Mouse (Mus musculus): Measurements from ENCODE around the gene Rtn4rl2.

The Rtn4rl2 gene

GRCm38 (mm10) chr2:84843654-84844053 is 42.9 kb downstream of the Rtn4rl2 start:
- no peak for DNase-seq (ENCODE audit: low spot score)

- DNase-seq (ENCODE audit: low spot score) = no peak
Measured at GRCm38 (mm10) chr2:84841905-84842304, 44.6 kb downstream of the Rtn4rl2 start.

- DNase-seq (ENCODE audit: low spot score) = no peak
Measured at GRCm38 (mm10) chr2:84840748-84841563, 45.6 kb downstream of the Rtn4rl2 start.

- DNase-seq (ENCODE audit: low spot score) = peak; percentile 28
Measured at GRCm38 (mm10) chr2:84840016-84840747, 46.3 kb downstream of the Rtn4rl2 start.

GRCm38 (mm10) chr2:84838993-84839980 is 47.2 kb downstream of the Rtn4rl2 start:
- no peak for DNase-seq (ENCODE audit: low spot score)

- no peak for DNase-seq (ENCODE audit: low spot score)
Measured at GRCm38 (mm10) chr2:84838593-84838949, 47.9 kb downstream of the Rtn4rl2 start, which contains the start of gene Slc43a1. Slc43a1 (plus strand) TSS chr2:84838850.

GRCm38 (mm10) chr2:84837817-84838592 is 48.5 kb downstream of the Rtn4rl2 start:
- peak; percentile 14 for DNase-seq (ENCODE audit: low spot score)

GRCm38 (mm10) chr2:84837107-84837506 is 49.4 kb downstream of the Rtn4rl2 start:
- DNase-seq (ENCODE audit: low spot score) = no peak

- DNase-seq (ENCODE audit: low spot score) = peak; percentile 75
Measured at GRCm38 (mm10) chr2:84831666-84832391, 54.7 kb downstream of the Rtn4rl2 start.

GRCm38 (mm10) chr2:84827283-84827920 is 59.1 kb downstream of the Rtn4rl2 start:
- DNase-seq (ENCODE audit: low spot score) = no peak

GRCm38 (mm10) chr2:84826488-84827282 is 59.8 kb downstream of the Rtn4rl2 start, which contains the start of gene Timm10:
Timm10 (plus strand) TSS chr2:84826997.
- DNase-seq (ENCODE audit: low spot score) = peak; percentile 77

- no peak for DNase-seq (ENCODE audit: low spot score)
Measured at GRCm38 (mm10) chr2:84823237-84823636, 63.3 kb downstream of the Rtn4rl2 start.

GRCm38 (mm10) chr2:84822552-84822951 is 64.0 kb downstream of the Rtn4rl2 start, which contains the start of gene Smtnl1:
Smtnl1 (minus strand) TSS chr2:84822652.
- no peak for DNase-seq (ENCODE audit: low spot score)

Data from T-cell, adult 2 months (primary cell).